Mouse (Mus musculus): ENCODE data around the gene Wdr5.

DNA sequence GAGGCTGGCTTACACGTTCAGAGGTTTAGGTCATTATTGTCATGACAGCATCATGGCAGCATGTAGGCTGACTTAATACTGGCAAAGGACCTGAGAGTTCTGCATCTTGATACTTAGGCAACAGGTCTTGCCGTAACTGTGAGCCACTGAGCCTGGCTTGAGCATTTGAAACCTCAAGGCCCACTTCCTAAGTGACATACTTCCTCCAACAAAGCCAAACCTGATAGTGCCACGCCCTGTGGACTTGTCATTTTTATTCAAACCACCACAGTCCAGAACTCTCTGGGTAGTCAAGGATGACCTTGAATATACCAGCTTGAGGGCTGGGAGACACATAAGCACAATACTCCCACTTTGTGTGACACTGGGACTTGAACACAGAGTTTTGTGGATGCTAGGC is 2.0 kb upstream of the Wdr5 start:
- no peak for TF ChIP-seq EP300 (IDR thresholded peaks at IDR 0.05; ENCODE audit: low read depth)
- no peak for TF ChIP-seq CTCF (IDR thresholded peaks at IDR 0.05; ENCODE audit: low read depth)

Measured in liver, postnatal 0 days (tissue).